Mouse (Mus musculus) MEL (cell line): ENCODE measurements around the gene Trim46. TPM values are rescaled to one million over a fixed set of nuclear protein-coding genes. Genes with fewer than 3 reads are reported as not detected.

Source experiments
- DNase-seq: peaks from one replicate; pipeline ENCODE4 v3.0.0; 2011; ENCODE audit warnings: low read depth, low spot score
- H3K27ac ChIP-seq: 2 replicates; pipeline ENCODE4 v1.5.1; 2012; ENCODE audit warnings: low read depth, mild to moderate bottlenecking, control low read depth, low read length, moderate library complexity; ENCODE audit not compliant: control insufficient read depth
- H3K27me3 ChIP-seq, 2 experiments: fragments of 150-350 bp in 1 of 2; sonication (generic) in 1 of 2; 2 replicates each; pipeline ENCODE4 v1.6.1; 2012; ENCODE audit warnings: low read length in 2 of 2, mild to moderate bottlenecking in 2 of 2, improper control_type of control experiment in 1 of 2, moderate library complexity in 1 of 2; ENCODE audit not compliant: insufficient read depth in 2 of 2, control insufficient read depth in 1 of 2
- H3K36me3 ChIP-seq, 2 experiments: 2 replicates each; pipeline ENCODE4 v1.6.1; 2012 to 2014; ENCODE audit warnings: low read length in 2 of 2, improper control_type of control experiment in 1 of 2, inconsistent platforms in 1 of 2, mild to moderate bottlenecking in 1 of 2; ENCODE audit not compliant: insufficient read depth in 2 of 2, control insufficient read depth in 1 of 2
- H3K4me1 ChIP-seq, 2 experiments: fragments of 150-350 bp in 1 of 2; sonication (generic) in 1 of 2; 2 replicates each; pipeline ENCODE4 v1.6.1; 2012; ENCODE audit warnings: low read length in 2 of 2, improper control_type of control experiment in 1 of 2, mild to moderate bottlenecking in 1 of 2; ENCODE audit not compliant: insufficient read depth in 2 of 2, control insufficient read depth in 1 of 2
- H3K4me3 ChIP-seq, 2 experiments: fragments of 150-350 bp in 1 of 2; sonication (generic) in 1 of 2; 2 replicates each; pipeline ENCODE4 v1.5.1; 2012; ENCODE audit warnings: low read depth in 2 of 2, low read length in 2 of 2, mild to moderate bottlenecking in 2 of 2, moderate library complexity in 2 of 2, control low read depth in 1 of 2, improper control_type of control experiment in 1 of 2; ENCODE audit not compliant: control insufficient read depth in 1 of 2, insufficient read depth in 1 of 2
- H3K79me2 ChIP-seq: 2 replicates; pipeline ENCODE4 v1.6.1; 2012; ENCODE audit warnings: mild to moderate bottlenecking, low read length, moderate library complexity; ENCODE audit not compliant: control insufficient read depth, poor library complexity, insufficient read depth
- H3K9ac ChIP-seq: 2 replicates; pipeline ENCODE4 v1.6.1; 2012; ENCODE audit warnings: low read depth, mild to moderate bottlenecking, control low read depth, low read length, moderate library complexity; ENCODE audit not compliant: control insufficient read depth, poor library complexity, severe bottlenecking
- H3K9me3 ChIP-seq: fragments of 150-350 bp; sonication (generic); replicated peaks from 2 replicates; pipeline ENCODE4 v1.6.1; 2012; ENCODE audit warnings: mild to moderate bottlenecking, low read length, improper control_type of control experiment, moderate library complexity; ENCODE audit not compliant: insufficient read depth
- BHLHE40 ChIP-seq: IDR thresholded peaks from 2 replicates; pipeline ENCODE4 v1.6.1; 2012; ENCODE audit warnings: low read depth, mild to moderate bottlenecking, inconsistent platforms, low read length, improper control_type of control experiment, borderline replicate concordance
- EP300 ChIP-seq, 2 experiments: IDR thresholded peaks; 2 replicates each; pipeline ENCODE4 v1.6.1; 2011; ENCODE audit warnings: improper control_type of control experiment in 2 of 2, low read length in 2 of 2, low read depth in 1 of 2, mild to moderate bottlenecking in 1 of 2
- HCFC1 ChIP-seq: IDR thresholded peaks from 2 replicates; pipeline ENCODE4 v1.6.1; 2012; ENCODE audit warnings: low read depth, mild to moderate bottlenecking, inconsistent platforms, low read length, improper control_type of control experiment, moderate library complexity
- MAFK ChIP-seq: IDR thresholded peaks from 2 replicates; pipeline ENCODE4 v1.6.1; 2011; ENCODE audit warnings: low read depth, mild to moderate bottlenecking, low read length, improper control_type of control experiment, borderline replicate concordance
- MAZ ChIP-seq: IDR thresholded peaks from 2 replicates; pipeline ENCODE4 v1.6.1; 2012; ENCODE audit warnings: low read depth, mild to moderate bottlenecking, inconsistent platforms, low read length, improper control_type of control experiment
- MXI1 ChIP-seq: IDR thresholded peaks from 2 replicates; pipeline ENCODE4 v1.6.1; 2011; ENCODE audit warnings: mild to moderate bottlenecking, low read depth, low read length, improper control_type of control experiment
- MYB ChIP-seq: IDR thresholded peaks from 2 replicates; pipeline ENCODE4 v1.6.1; 2011; ENCODE audit warnings: mild to moderate bottlenecking, low read depth, low read length, improper control_type of control experiment
- MYC ChIP-seq: IDR thresholded peaks from 2 replicates; pipeline ENCODE4 v1.6.1; 2011; ENCODE audit warnings: low read depth, mild to moderate bottlenecking, low read length, improper control_type of control experiment, moderate library complexity
- NELFE ChIP-seq: IDR thresholded peaks from 2 replicates; pipeline ENCODE4 v1.6.1; 2011; ENCODE audit warnings: low read depth, low read length, improper control_type of control experiment
- POLR2AphosphoS5 ChIP-seq: IDR thresholded peaks from 2 replicates; pipeline ENCODE4 v1.6.1; 2012; ENCODE audit warnings: low read depth, borderline replicate concordance, mild to moderate bottlenecking, inconsistent platforms, low read length, moderate library complexity, mixed read lengths
- RAD21 ChIP-seq: IDR thresholded peaks from 2 replicates; pipeline ENCODE4 v1.6.1; 2011; ENCODE audit warnings: mild to moderate bottlenecking, low read depth, low read length, improper control_type of control experiment
- RCOR1 ChIP-seq: IDR thresholded peaks from 2 replicates; pipeline ENCODE4 v1.6.1; 2012; ENCODE audit warnings: low read depth, mild to moderate bottlenecking, inconsistent platforms, low read length, improper control_type of control experiment
- TBP ChIP-seq: IDR thresholded peaks from 2 replicates; pipeline ENCODE4 v1.8.0; 2011; ENCODE audit warnings: low read depth, low read length, improper control_type of control experiment
- UBTF ChIP-seq: IDR thresholded peaks from 2 replicates; pipeline ENCODE4 v1.6.1; 2012; ENCODE audit warnings: low read depth, mild to moderate bottlenecking, inconsistent platforms, low read length, improper control_type of control experiment, moderate library complexity, borderline replicate concordance; ENCODE audit not compliant: insufficient read depth
- USF1 ChIP-seq: IDR thresholded peaks from 2 replicates; pipeline ENCODE4 v1.6.1; 2014; ENCODE audit warnings: low read depth, mild to moderate bottlenecking, inconsistent platforms, low read length, improper control_type of control experiment, moderate library complexity
- USF2 ChIP-seq, 2 experiments: IDR thresholded peaks; 2 replicates each; pipeline ENCODE4 v1.6.1; 2011 to 2012; ENCODE audit warnings: improper control_type of control experiment in 2 of 2, low read length in 2 of 2, borderline replicate concordance in 1 of 2, inconsistent platforms in 1 of 2, low read depth in 1 of 2, mild to moderate bottlenecking in 1 of 2; ENCODE audit not compliant: insufficient read depth in 1 of 2
- polyA plus RNA-seq, 2 experiments: library from polyadenylated mRNA; stranded (reverse) in 1 of 2; unstranded in 1 of 2; fragments of >175 nt in 1 of 2; fragments of >200 nt in 1 of 2; gene quantifications; 2 replicates each; pipeline versions ENCODE4 v1.2.1 to v1.2.4; 2012; ENCODE audit warnings: low replicate concordance in 2 of 2, low read depth in 1 of 2; ENCODE audit not compliant: insufficient read length in 2 of 2, insufficient read depth in 1 of 2, missing spikeins in 1 of 2
- total RNA-seq: library from RNA; depleted of rRNA; stranded (reverse); fragments of 300-350 nt; gene quantifications from 2 replicates; pipeline ENCODE4 v1.2.3, GENCODE M21; 2012

Trim46 gene
- total and polyA plus RNA-seq, 3 experiments, result 3.3 to 7.7 TPM; not detected in 1

DNA sequence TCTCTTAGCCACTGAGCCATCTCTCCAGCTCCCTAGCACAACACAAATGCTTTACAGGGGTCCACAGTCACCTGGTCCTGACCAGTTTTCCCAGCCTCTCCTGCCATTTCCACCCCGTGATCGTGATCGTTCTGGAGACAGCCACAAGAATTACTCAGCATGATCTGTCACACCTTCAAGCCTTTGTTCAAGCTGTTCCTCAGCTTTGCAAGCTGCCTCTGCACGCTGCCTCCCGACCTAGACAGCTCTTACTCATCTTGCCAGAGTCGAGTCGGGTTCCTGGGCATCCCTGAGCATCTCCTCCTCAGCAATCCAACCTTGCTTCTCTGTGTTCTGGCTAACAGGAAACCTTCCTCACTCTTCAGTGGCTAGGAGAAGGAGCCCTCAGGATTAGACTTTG is 13.0 kb upstream of the Trim46 start, which contains the start of gene Dpm3:
Gene Dpm3 (plus strand): TSS at position 283 of the 400 bp plus-strand sequence.
- peaks cover 0 to 7% of the 10 kb centered on the region in 2 experiments; a peak in 1 of 4 replicates for H3K4me1 ChIP-seq
- TF ChIP-seq MYB (no peak), MYC (no peak), BHLHE40 (no peak), UBTF (no peak), MAFK (no peak), HCFC1 (no peak), USF2 (IDR thresholded peaks at IDR 0.05; ENCODE audit: borderline replicate concordance in 1 of 2, insufficient read depth in 1 of 2, low read depth in 1 of 2, low read length in 2 of 2) (no peak), MXI1 (no peak), RCOR1 (no peak), POLR2AphosphoS5 (no peak), MAZ (no peak), TBP (no peak), NELFE (no peak)
- no peak within 1 kb of the TSS for H3K27ac ChIP-seq
- peaks cover 0 to 6% of the 10 kb centered on the region in 2 experiments; a peak in 1 of 4 replicates for H3K36me3 ChIP-seq
- H3K9ac ChIP-seq, result no peak within 1 kb of the TSS
- no peaks in the 10 kb centered on the region for H3K79me2 ChIP-seq
- peaks cover 46 to 57% of the 10 kb centered on the region in 2 experiments for H3K27me3 ChIP-seq
- H3K9me3 ChIP-seq, result no peaks in the 10 kb centered on the region
- no peak for DNase-seq
- H3K4me3 ChIP-seq, result no peak within 1 kb of the TSS

GRCm38 (mm10) chr3:89256177-89256576 is 10.1 kb upstream of the Trim46 start:
- peaks cover 34 to 37% of the 10 kb centered on the region in 2 experiments for H3K27me3 ChIP-seq

More at GRCm38 (mm10) chr3:89256177-89256576, 10.1 kb upstream of the Trim46 start:
- DNase-seq, result no peak
- Histone ChIP-seq H3K4me3 (no peak overlapping the region), H3K79me2 (no peaks in the 10 kb centered on the region), H3K4me1 (peaks cover 0 to 14% of the 10 kb centered on the region in 2 experiments; a peak in 2 of 4 replicates), H3K27ac (no peak overlapping the region), H3K9me3 (no peaks in the 10 kb centered on the region), H3K36me3 (peaks cover 0 to 11% of the 10 kb centered on the region in 2 experiments; a peak in 2 of 4 replicates)
- no peak for TF ChIP-seq USF2 (IDR thresholded peaks at IDR 0.05; ENCODE audit: borderline replicate concordance in 1 of 2, insufficient read depth in 1 of 2, low read depth in 1 of 2, low read length in 2 of 2)
- TF ChIP-seq EP300 (IDR thresholded peaks at IDR 0.05; ENCODE audit: low read depth in 1 of 2, low read length in 2 of 2), result no peak
- TF ChIP-seq USF1, result no peak
- TF ChIP-seq UBTF, result no peak
- no peak for TF ChIP-seq RAD21
- TF ChIP-seq, all 39 proteins: peak for 0
- no peak overlapping the region for H3K9ac ChIP-seq
